Mouse (Mus musculus): Measurements from ENCODE around the gene Phactr4. TPM values are rescaled to one million over a fixed set of nuclear protein-coding genes. Genes with fewer than 3 reads are reported as not detected.
"Not testable (repeated sequence)": the region's sequence is repeated elsewhere in the genome, so short reads cannot be mapped to it uniquely, and the experiment has no call there.

The Phactr4 gene
- polyA plus RNA-seq, 1 experiment from 2014 or later: 9.9 TPM

- H3K9ac ChIP-seq (ENCODE audit: low read depth, low read length): no peak overlapping the region
- H3K4me3 ChIP-seq (ENCODE audit: low read depth, low read length): no peak overlapping the region
- H3K4me2 ChIP-seq (ENCODE audit: low read depth, low read length): no peak overlapping the region
- WGBS (ENCODE audit: insufficient replicate concordance): 91% methylated on average over 5 of the region's 5 CpGs
- H3K36me3 ChIP-seq (ENCODE audit: control insufficient read depth, insufficient read depth): no peaks in the 10 kb centered on the region
- H3K9me3 ChIP-seq (replicated peaks; ENCODE audit: control insufficient read depth, low read length): peaks cover 3% of the 10 kb centered on the region; the same call in 1 of the 2 replicates
- H3K27ac ChIP-seq (ENCODE audit: low read length): no peak overlapping the region
- H3K4me1 ChIP-seq (ENCODE audit: control insufficient read depth, low read depth, low read length): peaks cover 49% of the 10 kb centered on the region
- no peaks in the 10 kb centered on the region for H3K27me3 ChIP-seq (ENCODE audit: control insufficient read depth, insufficient read depth, low read depth, low read length)
- no peak for ATAC-seq (ENCODE audit: low read depth)
Measured at GRCm38 (mm10) chr4:132424765-132425164, 2.5 kb upstream of the Phactr4 start.

- Histone ChIP-seq H3K36me3 (ENCODE audit: control insufficient read depth, insufficient read depth) (no peaks in the 10 kb centered on the region), H3K27me3 (ENCODE audit: control insufficient read depth, insufficient read depth, low read depth, low read length) (no peaks in the 10 kb centered on the region), H3K4me1 (ENCODE audit: control insufficient read depth, low read depth, low read length) (peaks cover 34% of the 10 kb centered on the region), H3K4me2 (ENCODE audit: low read depth, low read length) (peak overlapping the region; percentile 69), H3K9ac (ENCODE audit: low read depth, low read length) (peak overlapping the region; percentile 97), H3K4me3 (ENCODE audit: low read depth, low read length) (peak overlapping the region; percentile 94), H3K27ac (ENCODE audit: low read length) (peak overlapping the region; percentile 97), H3K9me3 (replicated peaks; ENCODE audit: control insufficient read depth, low read length) (peaks cover 3% of the 10 kb centered on the region; the same call in 1 of the 2 replicates)
- no peak for ATAC-seq (ENCODE audit: low read depth)
- under 1% methylated on average over 13 of the region's 13 CpGs for WGBS (ENCODE audit: insufficient replicate concordance)
Measured at GRCm38 (mm10) chr4:132421556-132421922, 750 bp downstream of the Phactr4 start.

- Histone ChIP-seq H3K9me3 (replicated peaks; ENCODE audit: control insufficient read depth, low read length) (peaks cover 3% of the 10 kb centered on the region; the same call in 1 of the 2 replicates), H3K9ac (ENCODE audit: low read depth, low read length) (peak overlapping the region; percentile 97), H3K4me1 (ENCODE audit: control insufficient read depth, low read depth, low read length) (peaks cover 26% of the 10 kb centered on the region), H3K27ac (ENCODE audit: low read length) (peak overlapping the region; percentile 97), H3K4me2 (ENCODE audit: low read depth, low read length) (peak overlapping the region; percentile 69), H3K36me3 (ENCODE audit: control insufficient read depth, insufficient read depth) (no peaks in the 10 kb centered on the region), H3K27me3 (ENCODE audit: control insufficient read depth, insufficient read depth, low read depth, low read length) (no peaks in the 10 kb centered on the region), H3K4me3 (ENCODE audit: low read depth, low read length) (peak overlapping the region; percentile 94)
- 75% methylated on average over 5 of the region's 5 CpGs for WGBS (ENCODE audit: insufficient replicate concordance)
- ATAC-seq (ENCODE audit: low read depth): no peak
Measured at GRCm38 (mm10) chr4:132420471-132420870, 1.8 kb downstream of the Phactr4 start.

- no peaks in the 10 kb centered on the region for H3K27me3 ChIP-seq (ENCODE audit: control insufficient read depth, insufficient read depth, low read depth, low read length)
- no peaks in the 10 kb centered on the region for H3K9me3 ChIP-seq (replicated peaks; ENCODE audit: control insufficient read depth, low read length)
- H3K27ac ChIP-seq (ENCODE audit: low read length): peak overlapping the region; percentile 83
- peaks cover 20% of the 10 kb centered on the region for H3K4me1 ChIP-seq (ENCODE audit: control insufficient read depth, low read depth, low read length)
- peaks cover 6% of the 10 kb centered on the region; the same call in 1 of the 2 replicates for H3K36me3 ChIP-seq (ENCODE audit: control insufficient read depth, insufficient read depth)
- no peak overlapping the region for H3K4me2 ChIP-seq (ENCODE audit: low read depth, low read length)
- peak; percentile 70 for ATAC-seq (ENCODE audit: low read depth)
- H3K9ac ChIP-seq (ENCODE audit: low read depth, low read length): no peak overlapping the region
- no peak overlapping the region for H3K4me3 ChIP-seq (ENCODE audit: low read depth, low read length)
Measured at GRCm38 (mm10) chr4:132415966-132416365, 6.3 kb downstream of the Phactr4 start.

- H3K4me1 ChIP-seq (ENCODE audit: control insufficient read depth, low read depth, low read length): peaks cover 13% of the 10 kb centered on the region
- H3K27ac ChIP-seq (ENCODE audit: low read length); H3K9me3 ChIP-seq (replicated peaks; ENCODE audit: control insufficient read depth, low read length); H3K27me3 ChIP-seq (ENCODE audit: control insufficient read depth, insufficient read depth, low read depth, low read length); H3K36me3 ChIP-seq (ENCODE audit: control insufficient read depth, insufficient read depth); H3K4me3 ChIP-seq (ENCODE audit: low read depth, low read length); H3K9ac ChIP-seq (ENCODE audit: low read depth, low read length); ATAC-seq (ENCODE audit: low read depth); H3K4me2 ChIP-seq (ENCODE audit: low read depth, low read length): not testable (repeated sequence)
- 78% methylated on average over 4 of the region's 4 CpGs for WGBS (ENCODE audit: insufficient replicate concordance)
Measured at GRCm38 (mm10) chr4:132413257-132413656, 9.0 kb downstream of the Phactr4 start.

DNA sequence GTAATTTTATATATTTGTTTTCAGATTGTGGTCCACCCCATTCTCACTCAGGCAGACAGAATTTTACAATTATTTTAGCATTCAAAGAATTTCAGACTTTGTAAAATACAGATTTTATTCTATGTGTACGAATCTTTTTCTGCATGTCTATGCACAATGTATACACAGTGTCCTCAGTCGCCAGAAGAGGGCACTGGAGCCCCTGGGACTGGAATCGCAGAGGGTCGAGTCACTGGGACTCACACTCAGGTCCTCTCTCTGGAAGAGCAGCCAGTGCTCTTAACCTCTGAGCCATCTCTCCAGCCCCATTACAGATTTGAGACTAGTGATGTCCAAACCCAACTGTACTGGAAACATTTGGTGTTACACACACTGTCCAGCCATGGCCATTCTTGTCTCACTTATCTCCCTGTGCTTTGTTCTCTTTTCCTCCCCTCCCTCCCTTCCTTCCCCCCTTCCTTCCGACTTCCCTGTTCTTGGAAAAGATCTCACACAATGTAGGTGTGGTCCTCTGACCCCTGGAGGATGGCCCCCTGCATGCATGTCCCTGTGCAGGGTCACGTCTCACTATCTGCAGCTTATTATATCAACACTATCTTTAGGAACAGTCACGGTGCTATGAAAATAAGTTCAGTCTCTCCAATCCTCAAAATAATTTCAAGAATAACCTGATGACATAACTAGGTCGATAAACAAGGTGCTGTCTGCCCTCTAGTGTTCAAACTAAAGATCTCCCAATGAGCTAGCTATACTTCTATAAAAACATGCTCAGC lies 10.8 kb downstream of the Phactr4 start:
- Histone ChIP-seq H3K27ac (ENCODE audit: low read length) (no peak overlapping the region), H3K9ac (ENCODE audit: low read depth, low read length) (no peak overlapping the region), H3K4me1 (ENCODE audit: control insufficient read depth, low read depth, low read length) (peaks cover 5% of the 10 kb centered on the region), H3K9me3 (replicated peaks; ENCODE audit: control insufficient read depth, low read length) (no peaks in the 10 kb centered on the region), H3K4me3 (ENCODE audit: low read depth, low read length) (no peak overlapping the region), H3K4me2 (ENCODE audit: low read depth, low read length) (no peak overlapping the region), H3K36me3 (ENCODE audit: control insufficient read depth, insufficient read depth) (peaks cover 6% of the 10 kb centered on the region; the same call in 1 of the 2 replicates), H3K27me3 (ENCODE audit: control insufficient read depth, insufficient read depth, low read depth, low read length) (no peaks in the 10 kb centered on the region)
- ATAC-seq (ENCODE audit: low read depth): peak; percentile 54
- 34% methylated on average over 8 of the region's 8 CpGs for WGBS (ENCODE audit: insufficient replicate concordance)

DNA sequence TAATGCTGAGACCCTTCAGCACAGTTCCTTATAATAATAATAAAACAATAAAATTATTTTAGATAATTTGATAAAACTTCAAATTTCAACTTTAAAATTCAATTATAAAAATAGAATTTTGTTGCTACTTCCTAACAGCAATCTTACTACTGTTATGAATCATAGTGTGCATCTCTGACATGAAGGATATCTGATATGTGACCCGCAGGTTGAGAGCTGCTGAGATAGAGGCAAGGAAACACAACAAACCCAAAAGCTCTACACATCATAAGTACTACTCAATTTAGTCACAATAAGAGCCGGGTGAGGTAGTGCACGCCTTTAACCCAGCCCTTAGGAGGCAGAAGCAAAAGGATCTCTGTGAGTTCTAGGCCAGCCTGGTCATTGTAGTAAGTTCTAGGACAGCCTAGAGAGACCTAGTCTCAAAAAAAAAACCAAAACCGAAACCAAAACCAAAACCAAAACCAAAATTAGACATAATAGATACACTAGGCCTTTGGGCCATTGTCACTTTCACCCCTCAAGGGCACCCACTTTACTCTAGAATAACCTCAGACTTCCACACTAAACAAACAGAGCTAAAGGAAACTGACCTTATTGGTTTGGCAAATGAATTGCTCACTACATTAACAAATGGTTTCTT lies 12.6 kb downstream of the Phactr4 start:
- Histone ChIP-seq H3K27ac (ENCODE audit: low read length) (no peak overlapping the region), H3K4me1 (ENCODE audit: control insufficient read depth, low read depth, low read length) (peaks cover 5% of the 10 kb centered on the region), H3K9me3 (replicated peaks; ENCODE audit: control insufficient read depth, low read length) (no peaks in the 10 kb centered on the region), H3K36me3 (ENCODE audit: control insufficient read depth, insufficient read depth) (peaks cover 6% of the 10 kb centered on the region; the same call in 1 of the 2 replicates), H3K27me3 (ENCODE audit: control insufficient read depth, insufficient read depth, low read depth, low read length) (no peaks in the 10 kb centered on the region), H3K9ac (ENCODE audit: low read depth, low read length) (no peak overlapping the region), H3K4me3 (ENCODE audit: low read depth, low read length) (no peak overlapping the region), H3K4me2 (ENCODE audit: low read depth, low read length) (no peak overlapping the region)
- no peak for ATAC-seq (ENCODE audit: low read depth)
- WGBS (ENCODE audit: insufficient replicate concordance): 75% methylated on average over 4 of the region's 4 CpGs

DNA sequence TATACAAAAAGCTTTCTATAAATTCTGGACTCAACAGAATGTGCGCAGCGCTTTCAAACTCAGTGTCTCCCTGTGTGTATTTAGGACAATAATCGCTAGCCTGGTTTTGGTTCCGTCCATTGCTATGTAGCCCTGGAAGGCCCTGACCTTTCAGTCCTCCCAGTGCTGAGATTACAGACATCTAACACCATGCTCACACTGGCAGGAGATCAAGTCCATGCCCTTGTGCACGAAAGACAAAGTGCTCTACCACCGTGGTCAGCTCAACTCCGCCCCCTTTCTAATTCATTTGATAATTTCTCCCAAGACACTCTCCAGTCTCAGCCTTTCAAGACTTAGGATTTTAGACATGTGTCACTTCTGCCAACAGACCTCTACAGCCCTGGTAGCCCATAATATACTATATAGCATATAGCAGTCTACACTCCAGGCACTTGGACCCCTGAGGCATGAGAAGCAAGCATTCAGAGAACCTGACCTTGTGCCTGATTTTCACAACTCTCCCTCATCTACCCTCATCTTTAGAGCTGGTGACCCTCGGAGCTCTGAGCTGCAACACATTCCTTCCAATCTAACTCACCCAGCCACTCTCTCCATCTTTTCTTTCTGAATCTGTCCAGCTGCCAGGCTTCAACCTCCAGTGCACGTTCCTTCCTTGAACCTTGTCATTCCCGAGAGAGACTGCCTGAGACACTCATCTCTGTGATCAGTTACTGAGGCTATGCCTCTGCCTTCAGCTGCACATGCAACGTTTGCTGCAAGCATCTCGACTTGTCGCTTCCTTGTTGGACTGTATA lies 15.7 kb downstream of the Phactr4 start:
- 69% methylated on average over 13 of the region's 13 CpGs for WGBS (ENCODE audit: insufficient replicate concordance)
- H3K4me2 ChIP-seq (ENCODE audit: low read depth, low read length): no peak overlapping the region
- H3K27me3 ChIP-seq (ENCODE audit: control insufficient read depth, insufficient read depth, low read depth, low read length): no peaks in the 10 kb centered on the region
- H3K27ac ChIP-seq (ENCODE audit: low read length): no peak overlapping the region
- no peaks in the 10 kb centered on the region for H3K9me3 ChIP-seq (replicated peaks; ENCODE audit: control insufficient read depth, low read length)
- H3K4me1 ChIP-seq (ENCODE audit: control insufficient read depth, low read depth, low read length): peaks cover 3% of the 10 kb centered on the region
- no peak overlapping the region for H3K4me3 ChIP-seq (ENCODE audit: low read depth, low read length)
- no peaks in the 10 kb centered on the region for H3K36me3 ChIP-seq (ENCODE audit: control insufficient read depth, insufficient read depth)
- no peak overlapping the region for H3K9ac ChIP-seq (ENCODE audit: low read depth, low read length)
- no peak for ATAC-seq (ENCODE audit: low read depth)
